Mouse (Mus musculus) stomach, embryonic 14.5 days (tissue): ENCODE data around the gene Sbpl. TPM values are rescaled to one million over a fixed set of nuclear protein-coding genes. Genes with fewer than 3 reads are reported as not detected.
"Not testable (repeated sequence)": the region's sequence is repeated elsewhere in the genome, so short reads cannot be mapped to it uniquely, and the experiment has no call there.

Experiments
- ATAC-seq: fragments of 200-750 bp; cut with Nextera tagmentation; 2 replicates; pipeline ENCODE4 v1.8.0; 2017; ENCODE audit warnings: low read depth, moderate TSS enrichment; ENCODE audit not compliant: insufficient number of reproducible peaks, insufficient read depth, low FRiP score
- H3K27ac ChIP-seq: fragments of 300-500 bp; sonication (generic); 2 replicates; pipeline ENCODE4 v1.5.1; 2014; ENCODE audit warnings: mild to moderate bottlenecking, low read length, moderate library complexity, mixed read lengths
- H3K27me3 ChIP-seq: fragments of 300-500 bp; sonication (generic); 2 replicates; pipeline ENCODE4 v1.6.1; 2014; ENCODE audit warnings: low read length, control low read depth, mixed read lengths; ENCODE audit not compliant: control insufficient read depth, insufficient read depth
- H3K36me3 ChIP-seq: fragments of 300-500 bp; sonication (generic); 2 replicates; pipeline ENCODE4 v1.6.1; 2014; ENCODE audit warnings: mild to moderate bottlenecking, control low read depth, low read length, moderate library complexity, mixed read lengths; ENCODE audit not compliant: control insufficient read depth, insufficient read depth
- H3K4me1 ChIP-seq: fragments of 300-500 bp; sonication (generic); 2 replicates; pipeline ENCODE4 v1.6.1; 2014; ENCODE audit warnings: low read length, control low read depth, mixed read lengths; ENCODE audit not compliant: control insufficient read depth, insufficient read depth
- H3K4me2 ChIP-seq: fragments of 300-500 bp; sonication (generic); replicated peaks from 2 replicates; pipeline ENCODE4 v1.6.1; 2014; ENCODE audit warnings: low read depth, low read length, control low read depth
- H3K4me3 ChIP-seq: fragments of 300-500 bp; sonication (generic); 2 replicates; pipeline ENCODE4 v1.5.1; 2014; ENCODE audit warnings: low read depth, low read length, control low read depth
- H3K9ac ChIP-seq: fragments of 300-500 bp; sonication (generic); replicated peaks from 2 replicates; pipeline ENCODE4 v1.6.1; 2014; ENCODE audit warnings: low read depth, mild to moderate bottlenecking, control low read depth, low read length, moderate library complexity, mixed read lengths
- H3K9me3 ChIP-seq: fragments of 300-500 bp; sonication (generic); 2 replicates; pipeline ENCODE4 v1.6.1; 2016; ENCODE audit warnings: low read depth, low read length, control low read depth; ENCODE audit not compliant: control insufficient read depth
- WGBS: fragments of 180-500 bp; shearing (Covaris S2); extraction: QIAGEN DNeasy Blood & Tissue Kit; methylation state at CpG from one replicate; pipeline ENCODE4 v1.1.7; 2014; 5-methylcytosine and 5-hydroxymethylcytosine counted together
- polyA plus RNA-seq: library from polyadenylated mRNA; unstranded; fragments of >200 nt; fragmentation: Nextera tagmentation; extraction: Ambion mirVana; gene quantifications from 2 replicates; pipeline ENCODE4 v1.2.1, GENCODE M21; 2014

The Sbpl gene
- polyA plus RNA-seq, 1 experiment from 2014 or later, result not detected

- no peaks in the 10 kb centered on the region for H3K27me3 ChIP-seq
- H3K9me3 ChIP-seq, result no peaks in the 10 kb centered on the region
- no peak for ATAC-seq
- no peaks in the 10 kb centered on the region for H3K4me1 ChIP-seq
- no peak overlapping the region for H3K27ac ChIP-seq
- no peak overlapping the region for H3K9ac ChIP-seq
- H3K4me3 ChIP-seq, result no peak overlapping the region
- WGBS, result 6% methylated on average over 1 of the region's 1 CpGs
- no peaks in the 10 kb centered on the region for H3K36me3 ChIP-seq
- no peak overlapping the region for H3K4me2 ChIP-seq
Measured at GRCm38 (mm10) chr17:23969231-23969630, 14.2 kb upstream of the Sbpl start.

- no peak overlapping the region for H3K4me3 ChIP-seq
- H3K27ac ChIP-seq, result no peak overlapping the region
- 56% methylated on average over 2 of the region's 2 CpGs for WGBS
- no peaks in the 10 kb centered on the region for H3K9me3 ChIP-seq
- ATAC-seq, result no peak
- no peaks in the 10 kb centered on the region for H3K36me3 ChIP-seq
- no peaks in the 10 kb centered on the region for H3K4me1 ChIP-seq
- H3K4me2 ChIP-seq, result no peak overlapping the region
- no peak overlapping the region for H3K9ac ChIP-seq
- no peaks in the 10 kb centered on the region for H3K27me3 ChIP-seq
Measured at GRCm38 (mm10) chr17:23968780-23969179, 13.7 kb upstream of the Sbpl start.

- Histone ChIP-seq H3K36me3 (no peaks in the 10 kb centered on the region), H3K27me3 (no peaks in the 10 kb centered on the region), H3K9me3 (no peaks in the 10 kb centered on the region), H3K4me3 (no peak overlapping the region), H3K9ac (no peak overlapping the region), H3K4me1 (no peaks in the 10 kb centered on the region), H3K27ac (no peak overlapping the region), H3K4me2 (no peak overlapping the region)
- 83% methylated on average over 10 of the region's 10 CpGs for WGBS
- ATAC-seq, result 0 out of 2 replicates have a peak, but pooled peaks have one; percentile 10
Measured at GRCm38 (mm10) chr17:23966658-23967401, 11.8 kb upstream of the Sbpl start.

GRCm38 (mm10) chr17:23965805-23966425, 10.8 kb upstream of the Sbpl start:
- ATAC-seq, result no peak

GRCm38 (mm10) chr17:23961573-23962122, 6.6 kb upstream of the Sbpl start:
- no peak overlapping the region for H3K9ac ChIP-seq
- no peak for ATAC-seq
- no peaks in the 10 kb centered on the region for H3K9me3 ChIP-seq
- H3K4me2 ChIP-seq, result no peak overlapping the region
- 0 out of 2 replicates have a peak, but pooled peaks cover 4% of the 10 kb centered on the region for H3K4me1 ChIP-seq
- H3K27ac ChIP-seq, result no peak overlapping the region
- no peaks in the 10 kb centered on the region for H3K27me3 ChIP-seq
- no peak overlapping the region for H3K4me3 ChIP-seq
- 72% methylated on average over 4 of the region's 4 CpGs for WGBS
- no peaks in the 10 kb centered on the region for H3K36me3 ChIP-seq

More at GRCm38 (mm10) chr17:23965805-23966425, 10.8 kb upstream of the Sbpl start:
- no peak overlapping the region for H3K9ac ChIP-seq
- no peaks in the 10 kb centered on the region for H3K36me3 ChIP-seq
- H3K27ac ChIP-seq, result no peak overlapping the region
- no peak overlapping the region for H3K4me2 ChIP-seq
- no peak overlapping the region for H3K4me3 ChIP-seq
- no peaks in the 10 kb centered on the region for H3K4me1 ChIP-seq
- H3K9me3 ChIP-seq, result no peaks in the 10 kb centered on the region
- WGBS, result 46% methylated on average over 6 of the region's 6 CpGs
- H3K27me3 ChIP-seq, result no peaks in the 10 kb centered on the region

GRCm38 (mm10) chr17:23960084-23960738, 5.1 kb upstream of the Sbpl start:
- Histone ChIP-seq H3K9me3 (no peaks in the 10 kb centered on the region), H3K36me3 (no peaks in the 10 kb centered on the region), H3K4me2 (no peak overlapping the region), H3K4me3 (no peak overlapping the region), H3K27ac (no peak overlapping the region), H3K27me3 (no peaks in the 10 kb centered on the region), H3K9ac (no peak overlapping the region), H3K4me1 (0 out of 2 replicates have a peak, but pooled peaks cover 4% of the 10 kb centered on the region)
- 38% methylated on average over 3 of the region's 3 CpGs for WGBS
- peak; percentile 86 for ATAC-seq

GRCm38 (mm10) chr17:23950828-23951227, 4.2 kb downstream of the Sbpl start:
- H3K27me3 ChIP-seq, ATAC-seq, H3K4me2 ChIP-seq, H3K4me1 ChIP-seq, H3K9ac ChIP-seq, H3K4me3 ChIP-seq, H3K27ac ChIP-seq, H3K9me3 ChIP-seq, H3K36me3 ChIP-seq: not testable (repeated sequence)
- 69% methylated on average over 4 of the region's 4 CpGs for WGBS

GRCm38 (mm10) chr17:23949068-23949467, 6.0 kb downstream of the Sbpl start:
- Histone ChIP-seq H3K36me3 (no peaks in the 10 kb centered on the region), H3K27me3 (no peaks in the 10 kb centered on the region), H3K9ac (no peak overlapping the region), H3K4me2 (no peak overlapping the region), H3K27ac (no peak overlapping the region), H3K9me3 (no peaks in the 10 kb centered on the region), H3K4me3 (no peak overlapping the region), H3K4me1 (no peaks in the 10 kb centered on the region)
- 80% methylated on average over 2 of the region's 2 CpGs for WGBS
- ATAC-seq, result no peak
